ENCODE assay signal across 14 mouse cellular contexts in the genomic region with DNA sequence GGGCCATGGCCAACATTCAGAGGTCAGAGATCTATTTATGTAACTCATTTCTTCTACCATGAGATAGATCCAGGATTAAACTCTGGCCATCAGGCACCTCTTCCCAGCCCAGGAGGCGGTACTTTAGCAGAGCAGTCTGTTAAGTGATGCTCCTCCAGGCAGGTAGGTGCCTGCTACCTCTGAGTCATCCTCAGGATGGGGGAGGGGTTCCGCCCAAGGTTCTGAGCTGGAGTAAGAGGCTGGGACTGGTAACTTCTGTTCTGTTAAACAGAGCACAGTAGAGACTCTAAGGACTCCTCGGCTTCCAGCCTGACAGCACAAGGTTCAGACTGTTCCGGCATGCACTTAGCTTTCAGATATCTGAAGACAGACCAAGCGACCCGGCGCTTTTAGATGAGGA. TPM values are rescaled to one million over a fixed set of nuclear protein-coding genes. Genes with fewer than 3 reads are reported as not detected.
"Had no signal": no experiment of that assay in that cellular context is flagged by ENCODE, and none has a peak within 500 bp of the region (broad histone marks: within the 10 kb centered on the region; RNA-seq: fewer than 3 reads in every experiment).

No protein-coding gene starts in this region.

- DNase-seq: lung, embryonic 14.5 days; lung, postnatal 10 days; lung, postnatal 4 days; thymus, postnatal 36 days had no signal

- ATAC-seq: intestine, embryonic 16.5 days; liver, embryonic 12.5 days; midbrain, embryonic 15.5 days had no signal

RNA-seq across cellular contexts. Expression of a gene that starts 31.2 kb away (rescaled TPM):
- total RNA-seq: left cerebral cortex, postnatal 14 days; megakaryocyte, adult 5-6 weeks; monocyte, adult 5-6 weeks; neutrophil, adult 5-6 weeks had no signal
- polyA plus RNA-seq: kidney, adult 2 months; kidney, postnatal 0 days; thymus, postnatal 0 days had no signal
